Mouse (Mus musculus): ENCODE measurements around the gene Zic2. TPM values are rescaled to one million over a fixed set of nuclear protein-coding genes. Genes with fewer than 3 reads are reported as not detected.

Zic2 gene
- polyA plus RNA-seq, 1 experiment from 2014 or later, result not detected

- H3K9ac ChIP-seq, result no peak overlapping the region
- H3K4me3 ChIP-seq (replicated peaks), result no peak overlapping the region
- H3K27ac ChIP-seq, result no peak overlapping the region
- H3K4me1 ChIP-seq, result no peaks in the 10 kb centered on the region
- H3K9me3 ChIP-seq, result no peaks in the 10 kb centered on the region
- peaks cover 86% of the 10 kb centered on the region for H3K27me3 ChIP-seq (replicated peaks)
- H3K36me3 ChIP-seq, result no peaks in the 10 kb centered on the region
- WGBS, result 2% methylated on average over 15 of the region's 15 CpGs
- H3K4me2 ChIP-seq, result no peak overlapping the region
- ATAC-seq (ENCODE audit: insufficient read depth, low FRiP score, low read depth), result no peak
These were observed 5.9 kb downstream of the Zic2 start for GRCm38 (mm10) chr14:122481181-122481580.

- Histone ChIP-seq H3K36me3 (no peaks in the 10 kb centered on the region), H3K4me1 (no peaks in the 10 kb centered on the region), H3K27me3 (replicated peaks) (peaks cover 84% of the 10 kb centered on the region), H3K9me3 (no peaks in the 10 kb centered on the region), H3K4me2 (no peak overlapping the region), H3K9ac (no peak overlapping the region), H3K4me3 (replicated peaks) (no peak overlapping the region), H3K27ac (no peak overlapping the region)
- no peak for ATAC-seq (ENCODE audit: insufficient read depth, low FRiP score, low read depth)
- WGBS, result 2% methylated on average over 38 of the region's 38 CpGs
These were observed 7.1 kb downstream of the Zic2 start for GRCm38 (mm10) chr14:122482081-122483023.

GRCm38 (mm10) chr14:122483024-122483385 lies 7.8 kb downstream of the Zic2 start:
- no peak overlapping the region for H3K4me2 ChIP-seq
- no peak overlapping the region for H3K9ac ChIP-seq
- ATAC-seq (ENCODE audit: insufficient read depth, low FRiP score, low read depth), result no peak
- no peak overlapping the region for H3K4me3 ChIP-seq (replicated peaks)
- WGBS, result 2% methylated on average over 5 of the region's 5 CpGs
- H3K9me3 ChIP-seq, result no peaks in the 10 kb centered on the region
- no peaks in the 10 kb centered on the region for H3K4me1 ChIP-seq
- no peaks in the 10 kb centered on the region for H3K36me3 ChIP-seq
- no peak overlapping the region for H3K27ac ChIP-seq
- peaks cover 80% of the 10 kb centered on the region for H3K27me3 ChIP-seq (replicated peaks)

DNA sequence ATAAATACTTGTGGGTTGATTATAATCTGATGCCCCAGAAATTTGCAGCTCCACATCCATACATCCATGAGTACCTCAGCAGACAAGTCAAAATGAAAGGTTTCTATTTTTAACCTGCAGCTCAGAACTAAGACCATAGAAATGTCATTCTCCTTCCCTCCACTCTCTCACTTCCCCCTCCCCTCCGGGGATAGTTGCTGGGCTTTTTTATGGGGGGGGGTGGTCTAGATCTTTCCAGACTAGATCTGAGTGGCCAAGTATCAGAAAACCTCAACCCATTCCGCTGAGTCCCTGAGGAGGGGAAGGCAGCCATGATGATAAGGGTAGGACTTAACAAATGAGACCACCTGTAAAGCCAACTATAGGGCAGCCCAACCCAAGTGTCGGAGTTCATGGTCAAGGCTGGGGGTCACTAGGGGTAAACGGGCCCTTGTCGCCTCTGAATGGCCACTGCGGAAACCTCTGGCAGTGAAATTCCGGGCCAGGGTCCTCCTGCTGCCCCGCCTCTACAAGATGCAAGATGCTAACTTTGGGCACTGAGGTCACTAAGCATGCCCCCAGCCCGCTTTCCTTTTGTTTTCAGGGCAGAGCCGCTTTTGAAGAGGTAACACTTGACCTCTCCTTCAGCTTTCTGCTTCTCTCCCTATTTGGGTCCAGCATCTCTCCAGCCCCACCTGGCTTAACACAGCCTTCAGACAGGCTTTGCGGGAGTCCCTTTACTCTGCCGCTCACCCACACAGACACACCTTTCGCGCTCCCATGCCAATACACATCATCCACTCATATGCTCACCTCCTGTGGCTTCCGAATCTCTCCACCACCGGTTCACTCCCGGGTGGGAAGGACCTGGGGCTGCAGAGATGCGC lies 8.6 kb downstream of the Zic2 start:
- Histone ChIP-seq H3K4me2 (no peak overlapping the region), H3K4me1 (no peaks in the 10 kb centered on the region), H3K9ac (no peak overlapping the region), H3K36me3 (no peaks in the 10 kb centered on the region), H3K9me3 (no peaks in the 10 kb centered on the region), H3K27ac (no peak overlapping the region), H3K27me3 (replicated peaks) (peaks cover 72% of the 10 kb centered on the region), H3K4me3 (replicated peaks) (no peak overlapping the region)
- no peak for ATAC-seq (ENCODE audit: insufficient read depth, low FRiP score, low read depth)
- WGBS, result 3% methylated on average over 18 of the region's 18 CpGs

GRCm38 (mm10) chr14:122484458-122484843 lies 9.2 kb downstream of the Zic2 start:
- Histone ChIP-seq H3K27ac (no peak overlapping the region), H3K27me3 (replicated peaks) (peaks cover 75% of the 10 kb centered on the region), H3K4me2 (no peak overlapping the region), H3K4me3 (replicated peaks) (no peak overlapping the region), H3K9ac (no peak overlapping the region), H3K4me1 (no peaks in the 10 kb centered on the region), H3K36me3 (no peaks in the 10 kb centered on the region), H3K9me3 (no peaks in the 10 kb centered on the region)
- no peak for ATAC-seq (ENCODE audit: insufficient read depth, low FRiP score, low read depth)
- WGBS, result 5% methylated on average over 3 of the region's 4 CpGs

- Histone ChIP-seq H3K27ac (no peak overlapping the region), H3K4me2 (no peak overlapping the region), H3K4me3 (replicated peaks) (no peak overlapping the region), H3K27me3 (replicated peaks) (peaks cover 75% of the 10 kb centered on the region), H3K9me3 (no peaks in the 10 kb centered on the region), H3K9ac (no peak overlapping the region), H3K36me3 (no peaks in the 10 kb centered on the region), H3K4me1 (no peaks in the 10 kb centered on the region)
- WGBS, result 2% methylated on average over 24 of the region's 24 CpGs
- ATAC-seq (ENCODE audit: insufficient read depth, low FRiP score, low read depth), result no peak
These were observed 9.8 kb downstream of the Zic2 start for GRCm38 (mm10) chr14:122484844-122485551.

DNA sequence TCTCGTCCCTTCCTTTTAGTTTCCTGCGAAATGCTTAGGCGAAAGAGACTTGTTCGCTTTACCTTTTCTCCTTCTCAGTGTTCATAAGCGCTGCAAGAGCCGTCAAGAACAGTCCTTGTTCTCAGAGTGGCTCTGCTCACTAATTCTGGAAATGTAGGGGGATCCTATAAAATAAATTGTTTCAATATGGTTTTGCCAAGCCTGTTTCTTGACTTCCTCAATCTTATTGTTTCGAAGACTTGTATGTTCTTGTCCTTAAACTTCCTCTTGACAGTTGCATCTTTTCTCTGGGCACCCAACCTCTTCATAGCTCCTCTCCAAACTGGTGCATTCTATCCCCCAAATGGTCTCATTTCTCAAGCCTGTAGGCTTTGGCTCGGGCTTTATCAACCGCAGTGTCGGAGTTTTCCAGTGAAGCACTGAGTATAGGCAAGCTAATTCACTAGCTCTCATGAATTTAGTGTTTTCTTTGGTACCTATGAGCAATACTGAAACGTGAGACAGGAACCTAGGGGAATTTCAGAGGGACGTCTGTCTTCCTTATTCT lies 10.5 kb downstream of the Zic2 start:
- Histone ChIP-seq H3K4me1 (peaks cover 5% of the 10 kb centered on the region; the same call in 1 of the 2 replicates), H3K36me3 (no peaks in the 10 kb centered on the region), H3K4me3 (replicated peaks) (no peak overlapping the region), H3K9me3 (no peaks in the 10 kb centered on the region), H3K4me2 (no peak overlapping the region), H3K9ac (no peak overlapping the region), H3K27me3 (replicated peaks) (peaks cover 73% of the 10 kb centered on the region), H3K27ac (no peak overlapping the region)
- ATAC-seq (ENCODE audit: insufficient read depth, low FRiP score, low read depth), result no peak
- 4% methylated on average over 12 of the region's 12 CpGs for WGBS

DNA sequence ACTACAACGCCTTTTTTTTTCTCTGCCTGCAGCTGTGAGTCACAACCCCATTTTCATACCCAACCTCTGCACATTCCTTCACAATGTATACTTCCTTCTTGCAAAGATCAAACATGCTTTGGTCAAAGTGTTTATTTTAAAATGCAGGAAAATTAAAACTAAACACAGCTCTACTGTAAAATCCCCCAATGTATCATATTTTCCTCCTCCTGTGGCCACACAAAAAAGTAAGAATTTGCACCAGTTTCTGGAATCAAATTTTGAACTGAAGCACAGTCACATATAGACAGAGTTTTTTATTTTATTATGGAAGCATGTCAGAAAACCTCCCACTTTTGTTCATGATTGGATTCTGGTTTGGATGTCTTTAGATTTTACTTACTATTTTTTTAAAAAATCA lies 11.4 kb downstream of the Zic2 start:
- WGBS, result 18% methylated on average over 1 of the region's 1 CpGs
- no peak for ATAC-seq (ENCODE audit: insufficient read depth, low FRiP score, low read depth)
- Histone ChIP-seq H3K4me1 (peaks cover 6% of the 10 kb centered on the region; the same call in 1 of the 2 replicates), H3K4me3 (replicated peaks) (no peak overlapping the region), H3K27me3 (replicated peaks) (peaks cover 75% of the 10 kb centered on the region), H3K9ac (no peak overlapping the region), H3K27ac (no peak overlapping the region), H3K4me2 (no peak overlapping the region), H3K9me3 (no peaks in the 10 kb centered on the region), H3K36me3 (no peaks in the 10 kb centered on the region)

GRCm38 (mm10) chr14:122487366-122487765 lies 12.1 kb downstream of the Zic2 start:
- no peak overlapping the region for H3K4me2 ChIP-seq
- peaks cover 6% of the 10 kb centered on the region; the same call in 1 of the 2 replicates for H3K4me1 ChIP-seq
- peaks cover 70% of the 10 kb centered on the region for H3K27me3 ChIP-seq (replicated peaks)
- no peak overlapping the region for H3K9ac ChIP-seq
- no peak for ATAC-seq (ENCODE audit: insufficient read depth, low FRiP score, low read depth)
- 7% methylated on average over 5 of the region's 5 CpGs for WGBS
- no peaks in the 10 kb centered on the region for H3K9me3 ChIP-seq
- no peak overlapping the region for H3K4me3 ChIP-seq (replicated peaks)
- H3K36me3 ChIP-seq, result no peaks in the 10 kb centered on the region
- H3K27ac ChIP-seq, result no peak overlapping the region

DNA sequence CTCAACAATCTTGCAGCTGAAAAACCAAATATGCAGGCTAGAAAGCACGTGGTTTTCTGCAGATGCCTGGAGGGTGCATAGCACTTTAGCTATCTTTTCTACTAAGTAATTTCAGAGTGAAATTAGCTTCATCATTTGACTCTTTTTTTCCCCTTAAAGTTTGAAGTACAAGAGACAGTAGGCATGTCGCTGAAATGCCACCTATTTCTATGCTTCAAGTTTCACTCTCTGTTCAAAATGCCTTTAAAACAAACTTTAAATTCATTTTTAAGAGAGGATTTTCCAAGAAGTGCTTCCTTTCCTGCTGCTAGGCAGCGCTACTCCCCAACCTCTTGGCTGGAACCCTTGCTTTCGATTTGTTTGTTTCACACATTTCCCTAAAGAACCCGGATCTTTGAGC lies 13.8 kb downstream of the Zic2 start:
- WGBS, result under 1% methylated on average over 5 of the region's 5 CpGs
- ATAC-seq (ENCODE audit: insufficient read depth, low FRiP score, low read depth), result no peak
- H3K9me3 ChIP-seq, result no peaks in the 10 kb centered on the region
- no peak overlapping the region for H3K27ac ChIP-seq
- H3K4me2 ChIP-seq, result no peak overlapping the region
- no peaks in the 10 kb centered on the region for H3K36me3 ChIP-seq
- no peak overlapping the region for H3K4me3 ChIP-seq (replicated peaks)
- peaks cover 6% of the 10 kb centered on the region; the same call in 1 of the 2 replicates for H3K4me1 ChIP-seq
- peaks cover 67% of the 10 kb centered on the region for H3K27me3 ChIP-seq (replicated peaks)
- H3K9ac ChIP-seq, result no peak overlapping the region

- 6% methylated on average over 12 of the region's 12 CpGs for WGBS
- peaks cover 63% of the 10 kb centered on the region for H3K27me3 ChIP-seq (replicated peaks)
These were observed 14.6 kb downstream of the Zic2 start for GRCm38 (mm10) chr14:122489686-122490414.

More at GRCm38 (mm10) chr14:122489686-122490414, 14.6 kb downstream of the Zic2 start:
- Histone ChIP-seq H3K27ac (no peak overlapping the region), H3K4me1 (peaks cover 6% of the 10 kb centered on the region; the same call in 1 of the 2 replicates), H3K4me2 (no peak overlapping the region), H3K4me3 (replicated peaks) (no peak overlapping the region), H3K9ac (no peak overlapping the region), H3K36me3 (no peaks in the 10 kb centered on the region), H3K9me3 (no peaks in the 10 kb centered on the region)
- no peak for ATAC-seq (ENCODE audit: insufficient read depth, low FRiP score, low read depth)

Measured in stomach, embryonic 15.5 days (tissue).